Mouse (Mus musculus) brain, embryonic 14.5 days (tissue): ENCODE measurements around the gene Gsdmc3.
"Not testable (repeated sequence)": the region's sequence is repeated elsewhere in the genome, so short reads cannot be mapped to it uniquely, and the experiment has no call there.

Experiments
- CTCF ChIP-seq: fragments of 200-500 bp; IDR thresholded peaks from 2 replicates; pipeline ENCODE4 v1.5.1; 2012; ENCODE audit warnings: inconsistent platforms, mild to moderate bottlenecking, moderate library complexity, borderline replicate concordance; ENCODE audit not compliant: insufficient read depth, insufficient read length; ENCODE audit errors: extremely low read depth
- POLR2A ChIP-seq: fragments of 200-500 bp; IDR thresholded peaks from 2 replicates; pipeline ENCODE4 v1.6.1; 2012; ENCODE audit warnings: mild to moderate bottlenecking, inconsistent platforms, borderline replicate concordance; ENCODE audit not compliant: poor library complexity, insufficient read depth, insufficient read length, severe bottlenecking; ENCODE audit errors: extremely low read depth

GRCm38 (mm10) chr15:63876160-63876559 lies 2.2 kb downstream of the Gsdmc3 start:
- TF ChIP-seq CTCF, POLR2A: not testable (repeated sequence)
